Mouse (Mus musculus): ENCODE measurements around the gene Cltb. TPM values are rescaled to one million over a fixed set of nuclear protein-coding genes. Genes with fewer than 3 reads are reported as not detected.

The Cltb gene
- total RNA-seq, 2 experiments from 2014 or later, result 0.96 to 3.7 TPM

DNA sequence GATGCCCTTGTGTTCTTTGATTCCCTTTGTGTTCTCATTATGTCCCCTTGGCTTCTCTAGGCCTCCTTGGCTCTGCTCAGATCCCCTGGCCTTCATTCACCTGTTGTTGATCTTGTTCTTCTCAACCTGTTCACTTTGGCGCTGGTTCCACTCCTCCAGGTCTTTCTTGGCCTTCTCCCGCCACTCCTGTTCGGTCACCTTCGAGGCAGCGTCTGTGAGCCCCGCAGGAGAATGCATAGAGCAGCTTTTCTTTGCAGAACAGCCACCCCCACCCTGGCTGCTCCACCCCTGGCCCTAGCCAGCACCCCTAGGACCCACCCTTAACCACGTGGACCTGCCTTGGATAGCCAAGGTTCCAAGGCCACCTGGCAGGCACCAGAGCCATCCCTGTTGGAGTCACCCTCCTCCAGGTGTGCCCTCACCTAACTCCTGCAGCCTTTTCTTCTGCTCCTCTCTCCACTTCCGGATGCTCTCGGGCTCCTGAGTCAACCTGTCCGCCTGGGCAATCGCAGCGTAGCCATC lies 12.5 kb downstream of the Cltb start:
- no peak for ATAC-seq (replicated peaks; ENCODE audit: low FRiP score, poor library complexity, severe bottlenecking)

DNA sequence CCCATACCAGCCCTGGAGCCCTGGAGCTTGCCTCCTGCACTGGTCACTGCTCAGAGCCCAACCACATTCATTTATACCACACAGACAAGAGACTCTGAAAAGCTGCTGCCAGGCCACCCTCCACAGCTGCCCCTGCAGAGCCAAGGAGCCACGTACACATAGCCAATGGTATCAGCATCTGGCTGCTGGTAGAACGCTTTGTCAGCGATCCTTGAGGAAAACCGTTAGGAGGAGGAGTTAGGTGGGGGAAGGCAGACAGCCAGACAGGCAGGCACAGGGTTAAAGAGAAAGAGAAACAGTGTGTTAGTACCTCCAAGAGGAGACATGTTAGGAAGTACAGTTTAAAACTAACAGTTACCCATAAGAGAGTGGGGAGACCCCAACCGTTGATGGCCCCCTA lies 14.3 kb downstream of the Cltb start:
- ATAC-seq (replicated peaks; ENCODE audit: low FRiP score, poor library complexity, severe bottlenecking), result no peak

DNA sequence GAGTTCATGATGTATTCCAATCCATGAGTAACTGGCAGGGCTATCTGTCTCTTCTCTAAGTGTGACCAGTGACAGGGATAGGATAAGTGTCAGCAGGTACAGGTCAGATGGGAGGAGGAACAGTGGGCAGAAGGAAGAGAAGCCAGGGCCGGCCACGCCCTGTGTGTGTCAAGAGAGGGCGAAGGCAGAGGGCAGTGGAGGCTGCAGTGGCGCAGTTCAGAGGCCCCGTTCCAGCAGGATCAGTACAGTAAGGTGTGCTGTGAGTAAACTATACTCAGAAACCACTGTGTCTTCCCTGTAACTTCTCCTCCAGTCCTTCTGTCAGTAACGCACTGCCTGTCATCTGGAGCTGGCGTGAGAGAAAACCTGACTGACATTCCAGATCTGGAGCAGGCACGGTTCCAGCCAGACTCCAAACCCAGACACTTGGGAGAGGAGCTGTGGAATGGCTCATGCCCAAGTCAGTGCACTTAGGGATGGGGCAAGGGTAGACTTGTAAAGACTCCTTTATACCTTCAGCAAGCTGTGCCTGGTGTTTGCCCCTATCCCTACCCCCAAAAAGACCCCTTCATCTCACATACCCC lies 14.9 kb downstream of the Cltb start:
- no peak for ATAC-seq (replicated peaks; ENCODE audit: low FRiP score, poor library complexity, severe bottlenecking)

DNA sequence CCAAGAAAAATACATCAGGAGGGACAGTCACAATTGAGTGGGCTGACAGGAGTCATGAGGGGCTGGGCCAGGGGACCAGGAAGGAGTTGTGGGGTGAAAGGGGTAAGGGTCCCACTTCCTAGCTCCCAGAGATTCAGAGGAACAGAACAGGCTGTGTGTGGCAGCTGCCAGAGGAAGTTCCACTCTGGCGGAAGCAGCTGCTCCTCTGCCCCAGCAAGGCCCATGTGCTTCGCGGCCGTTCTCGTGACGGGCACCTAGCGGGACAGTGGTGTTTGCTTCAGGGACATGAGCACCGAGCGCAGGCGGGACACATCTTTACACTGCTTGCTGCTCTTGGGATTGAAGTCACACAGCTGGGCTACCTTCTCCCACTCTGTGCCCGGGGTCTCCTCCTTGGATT lies 17.5 kb downstream of the Cltb start:
- no peak for ATAC-seq (replicated peaks; ENCODE audit: low FRiP score, poor library complexity, severe bottlenecking)

DNA sequence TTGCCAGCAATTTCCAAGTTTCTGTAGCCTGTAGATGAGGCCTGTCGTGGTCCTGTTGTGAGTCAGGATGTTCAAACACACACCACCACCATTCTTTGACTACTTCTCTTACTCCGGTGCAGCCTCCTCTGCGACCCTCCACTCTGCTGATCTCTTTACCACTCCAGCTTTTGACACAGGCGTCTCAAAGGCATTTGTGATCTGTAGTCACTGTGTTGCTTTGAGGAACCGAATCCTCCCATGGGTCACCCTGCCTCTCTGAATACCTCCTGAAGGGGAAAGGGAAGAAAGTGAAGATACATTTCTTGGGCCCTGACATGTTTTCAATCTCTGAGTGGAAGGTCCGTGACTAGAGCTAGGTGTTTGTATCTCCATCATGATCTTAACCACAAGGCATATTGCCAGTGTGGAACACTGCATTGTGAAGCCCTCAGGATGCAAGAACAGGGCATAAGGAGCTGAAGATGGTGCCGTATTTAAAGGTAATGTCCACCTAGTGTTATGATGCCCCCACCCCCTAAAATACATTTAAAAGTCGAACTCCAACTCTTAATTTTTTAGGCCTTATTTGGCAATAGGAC lies 19.3 kb downstream of the Cltb start:
- no peak for ATAC-seq (replicated peaks; ENCODE audit: low FRiP score, poor library complexity, severe bottlenecking)

DNA sequence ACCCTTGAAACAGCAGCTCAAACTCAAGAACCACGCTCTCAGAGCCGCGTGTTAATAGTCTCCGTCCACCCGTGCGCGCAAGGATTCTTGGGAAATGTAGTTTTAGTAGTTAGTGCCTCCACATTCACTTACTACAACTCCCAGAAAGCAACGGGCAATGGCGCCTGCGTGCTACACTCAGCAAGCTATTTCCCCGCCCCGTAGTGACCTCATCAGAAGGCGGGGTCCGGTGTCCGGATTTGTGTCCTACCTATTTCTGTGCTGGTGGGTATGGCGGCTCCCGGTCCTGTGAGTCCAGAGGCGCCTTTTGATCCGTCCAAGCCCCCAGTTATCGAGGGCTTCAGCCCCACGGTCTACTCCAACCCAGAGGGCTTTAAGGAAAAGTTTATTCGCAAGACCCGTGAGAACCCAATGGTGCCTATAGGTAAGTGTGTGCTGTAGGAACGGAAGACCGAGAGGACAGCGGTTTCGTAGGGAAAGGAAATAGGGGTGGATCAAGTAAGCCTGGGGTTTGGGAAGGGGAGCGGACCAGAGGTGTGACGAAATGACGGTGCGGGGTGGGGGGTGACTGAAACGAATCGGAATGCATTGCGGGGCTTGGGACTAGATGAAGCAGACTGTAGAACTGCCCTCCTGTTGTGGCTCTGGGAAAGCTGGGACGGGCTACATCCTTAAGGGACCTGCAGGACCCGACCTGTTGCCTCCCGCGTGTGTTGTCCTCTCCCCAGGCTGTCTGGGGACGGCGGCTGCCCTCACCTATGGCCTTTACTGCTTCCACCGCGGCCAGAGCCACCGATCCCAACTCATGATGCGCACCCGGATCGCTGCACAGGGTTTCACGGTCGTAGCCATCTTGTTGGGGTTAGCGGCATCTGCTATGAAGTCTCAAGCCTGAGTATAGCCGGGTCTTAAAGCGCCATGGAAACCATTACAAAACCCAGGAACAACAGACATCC lies 20.9 kb downstream of the Cltb start, which contains the start of the genes Nop16 and Higd2a:
Gene Nop16 (minus strand): TSS at position 95 of the 956 bp plus-strand sequence.
Gene Higd2a (plus strand): TSS at position 212 of the 956 bp plus-strand sequence.
- peak; percentile 96 for ATAC-seq (replicated peaks; ENCODE audit: low FRiP score, poor library complexity, severe bottlenecking)

DNA sequence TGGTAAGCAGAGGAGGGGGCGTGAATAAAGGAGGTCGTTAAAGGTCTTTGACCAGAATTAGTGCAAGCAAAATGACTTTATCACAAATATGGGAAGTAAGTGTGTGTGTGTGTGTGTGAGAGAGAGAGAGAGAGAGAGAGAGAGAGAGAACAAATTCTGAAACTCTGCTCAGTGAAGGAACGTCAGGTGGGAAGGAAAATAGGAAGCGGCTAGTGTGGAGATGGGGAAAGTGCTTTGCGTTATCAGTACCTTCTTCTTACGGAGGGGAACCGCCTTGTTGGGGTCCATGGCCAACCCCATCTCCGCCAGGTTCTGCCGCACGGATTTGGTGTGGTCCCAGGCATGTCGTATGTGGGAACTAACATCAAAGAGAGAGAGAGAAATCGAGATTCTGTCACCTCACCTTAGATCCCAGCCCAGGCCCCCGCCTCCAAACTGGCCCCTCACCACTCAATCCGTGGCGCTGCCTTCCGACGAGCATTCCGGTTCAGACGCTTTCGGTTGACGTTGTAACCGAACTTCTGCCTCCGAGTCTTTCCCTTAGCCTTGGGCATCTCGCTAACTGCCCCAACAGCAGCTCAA lies 21.6 kb downstream of the Cltb start:
- ATAC-seq (replicated peaks; ENCODE audit: low FRiP score, poor library complexity, severe bottlenecking), result peak; percentile 29

DNA sequence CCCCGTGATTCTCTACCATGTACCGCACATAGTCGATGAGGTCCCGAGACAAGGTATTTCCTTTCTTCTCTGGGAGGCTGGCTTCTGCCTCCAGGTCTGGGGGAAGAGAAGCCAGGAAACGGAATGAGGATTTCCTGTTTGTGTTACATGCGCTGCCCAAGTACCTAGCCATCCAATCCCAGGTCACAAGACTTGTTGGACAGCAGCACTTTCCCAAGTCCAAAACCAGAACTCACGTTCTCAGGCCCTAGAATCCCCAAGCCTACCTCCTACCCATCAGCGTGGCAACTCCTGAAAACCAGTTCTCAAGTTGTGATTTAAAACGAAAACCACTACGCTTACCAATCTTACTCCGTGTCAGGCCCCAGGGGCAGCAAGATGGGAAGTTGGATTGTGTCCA lies 25.3 kb downstream of the Cltb start:
- ATAC-seq (replicated peaks; ENCODE audit: low FRiP score, poor library complexity, severe bottlenecking), result no peak

DNA sequence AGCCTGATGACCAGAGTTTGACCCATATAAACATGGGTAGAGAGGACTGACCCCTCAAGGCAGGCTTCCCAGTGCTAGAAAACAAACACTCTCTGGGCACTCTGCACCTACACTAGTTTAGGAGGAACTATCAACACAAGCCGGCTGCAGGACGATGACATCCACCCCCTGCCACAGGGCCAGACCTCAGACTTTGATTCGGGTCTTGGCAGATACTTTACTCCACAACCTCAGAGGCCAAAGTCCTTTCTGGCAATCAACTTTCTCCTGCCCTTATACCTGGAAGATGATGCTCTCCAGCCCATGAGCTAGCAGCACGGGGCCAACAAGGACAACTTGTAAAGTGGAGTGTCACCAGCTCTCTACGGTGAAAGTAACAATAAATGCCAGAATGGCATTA lies 28.3 kb downstream of the Cltb start:
- ATAC-seq (replicated peaks; ENCODE audit: low FRiP score, poor library complexity, severe bottlenecking), result no peak

DNA sequence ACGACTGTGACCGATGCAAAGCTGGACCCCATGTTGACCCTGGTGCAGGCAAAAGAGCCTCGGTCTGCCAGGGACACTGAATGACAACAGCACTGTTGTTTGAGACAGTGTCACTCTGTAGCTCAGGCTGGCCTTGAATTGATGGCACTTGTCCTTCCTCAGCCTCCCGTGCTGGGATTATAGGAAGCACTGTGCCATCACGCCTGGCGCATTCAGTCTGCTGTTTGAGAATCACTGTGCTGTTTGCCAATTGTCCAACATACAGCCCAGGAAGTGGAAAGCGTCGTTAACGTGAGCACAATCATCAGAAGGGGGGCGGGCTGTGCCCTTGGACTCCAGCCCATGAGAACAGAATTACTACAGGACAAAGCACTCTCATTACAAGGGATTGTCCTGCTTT lies 29.0 kb downstream of the Cltb start:
- no peak for ATAC-seq (replicated peaks; ENCODE audit: low FRiP score, poor library complexity, severe bottlenecking)

DNA sequence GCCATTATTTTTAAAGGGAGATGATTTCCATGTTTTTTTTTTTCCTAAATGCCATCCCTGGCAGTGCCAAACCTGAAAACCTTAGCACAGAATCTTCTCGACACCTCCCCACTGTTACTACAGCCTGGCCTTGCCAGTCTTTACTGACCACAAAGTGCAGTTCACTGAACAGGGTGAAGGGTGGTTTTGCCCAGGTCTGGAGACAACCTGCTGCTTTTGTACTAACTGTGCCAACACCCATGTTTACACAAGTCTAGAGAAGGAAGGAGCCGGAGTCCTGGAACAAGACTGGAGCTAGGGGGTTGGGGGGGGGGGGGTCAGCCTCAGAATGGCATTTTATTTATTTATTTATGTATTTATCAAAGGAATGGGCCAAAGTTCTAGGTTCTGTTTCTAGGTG lies 29.8 kb downstream of the Cltb start:
- ATAC-seq (replicated peaks; ENCODE audit: low FRiP score, poor library complexity, severe bottlenecking), result no peak

DNA sequence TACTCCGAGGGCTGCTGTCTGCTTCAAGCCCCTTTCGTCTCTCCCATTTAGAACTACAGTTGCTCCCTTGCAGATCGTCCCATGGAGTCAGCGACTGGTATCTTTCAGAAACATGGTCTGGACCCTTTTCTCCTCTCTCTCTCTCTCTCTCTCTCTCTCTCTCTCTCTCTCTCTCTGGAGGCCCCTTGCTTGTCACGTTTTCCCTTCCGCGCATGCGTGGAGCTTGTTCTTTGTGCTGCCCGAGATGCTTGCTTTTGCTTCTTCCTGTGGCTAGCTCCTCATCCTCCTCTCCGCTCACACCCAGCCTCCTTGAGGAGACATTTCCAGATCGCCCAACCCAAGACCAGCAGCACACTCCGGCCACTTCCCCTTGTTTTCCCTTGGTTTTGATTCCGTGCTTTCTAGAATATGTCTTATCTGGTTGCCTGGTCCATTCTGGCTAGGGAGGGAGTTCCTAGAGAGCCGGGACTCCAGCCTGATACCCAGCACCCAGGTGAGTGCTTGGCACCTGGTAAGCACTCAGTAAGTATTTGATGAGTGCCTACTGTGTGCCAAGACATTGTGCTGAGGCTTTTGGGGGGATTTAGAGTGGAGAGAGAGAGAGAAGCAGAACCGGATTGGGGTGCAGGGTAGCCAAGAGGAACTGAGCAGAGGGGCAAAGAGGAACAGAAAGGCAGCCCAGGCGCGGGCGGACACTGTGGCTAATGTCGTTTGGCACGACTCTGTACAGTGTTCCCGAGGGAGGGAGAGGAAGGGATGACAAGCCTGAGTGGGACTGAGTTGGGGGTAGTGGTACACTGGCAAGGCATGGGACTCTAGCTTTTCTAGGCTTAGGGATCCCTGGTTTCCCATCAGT lies 33.3 kb downstream of the Cltb start:
- ATAC-seq (replicated peaks; ENCODE audit: low FRiP score, poor library complexity, severe bottlenecking), result no peak

DNA sequence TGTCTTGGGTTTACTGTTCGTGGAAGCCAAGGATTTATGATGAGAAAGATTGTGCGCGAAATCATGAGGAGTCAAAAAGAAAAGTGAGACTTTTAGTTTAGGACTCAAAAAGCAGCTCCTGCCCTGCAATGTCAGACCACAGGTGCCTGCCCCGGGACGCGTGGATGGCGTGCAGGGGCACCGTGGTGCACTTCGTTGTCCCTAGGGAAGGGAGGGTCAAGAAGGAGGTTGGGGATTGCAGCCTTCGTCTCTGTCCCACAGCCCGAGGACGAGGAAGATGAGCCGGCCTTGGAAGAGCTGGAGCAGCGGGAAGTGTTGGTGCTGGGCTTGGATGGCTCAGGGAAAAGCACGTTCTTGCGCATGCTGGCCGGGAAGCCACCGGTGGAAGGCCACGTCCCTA lies 35.7 kb downstream of the Cltb start:
- no peak for ATAC-seq (replicated peaks; ENCODE audit: low FRiP score, poor library complexity, severe bottlenecking)

DNA sequence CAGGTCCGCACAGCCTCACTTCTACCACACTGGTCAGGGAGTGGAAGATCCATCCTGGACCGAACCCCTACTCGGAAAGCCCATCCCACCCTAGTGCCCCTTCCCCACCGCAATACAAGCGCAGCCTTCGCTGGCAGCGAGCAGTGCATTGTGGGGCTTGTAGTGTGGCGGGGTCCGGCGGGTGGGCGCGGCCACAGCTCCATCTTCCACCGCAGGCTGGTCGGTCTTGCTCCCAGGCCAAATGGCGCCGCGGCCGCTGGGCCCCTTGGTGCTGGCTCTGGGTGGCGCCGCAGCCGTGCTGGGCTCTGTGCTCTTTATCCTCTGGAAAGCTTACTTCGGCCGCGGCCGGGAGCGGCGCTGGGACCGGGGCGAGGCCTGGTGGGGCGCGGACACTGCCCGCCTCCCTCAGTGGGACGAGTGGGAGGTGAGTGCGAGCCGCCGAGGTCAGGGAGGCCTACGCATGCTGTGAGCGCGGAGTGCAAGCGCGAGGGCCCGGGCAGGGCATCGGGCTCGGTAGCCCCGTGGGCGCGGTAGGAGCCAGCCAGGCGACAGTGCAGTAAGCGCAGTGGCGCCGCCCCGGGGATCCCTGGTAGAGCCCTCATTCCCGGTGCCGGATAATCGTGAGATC lies 36.2 kb downstream of the Cltb start, which contains the start of gene Arl10:
Gene Arl10 (plus strand): TSS at position 162 of the 628 bp plus-strand sequence.
- ATAC-seq (replicated peaks; ENCODE audit: low FRiP score, poor library complexity, severe bottlenecking), result no peak

DNA sequence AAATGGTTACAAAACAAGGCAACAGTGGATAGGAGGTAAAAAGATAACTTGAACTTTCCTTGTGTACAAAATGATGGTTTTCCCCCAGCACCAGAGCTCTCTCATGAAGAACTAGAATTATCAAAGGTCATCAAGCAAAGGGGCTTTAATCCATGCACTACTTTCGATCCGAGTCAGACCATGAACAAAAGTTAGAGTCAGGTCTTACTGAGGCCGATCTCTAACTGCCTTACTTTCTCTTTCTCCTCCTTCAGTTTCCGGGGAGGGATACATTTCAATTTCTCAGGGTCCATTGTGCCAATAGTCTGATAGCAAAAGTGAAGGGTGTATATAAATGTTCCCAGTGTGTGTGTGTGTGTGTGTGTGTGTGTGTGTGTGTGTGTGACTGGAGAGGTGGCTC lies 38.5 kb downstream of the Cltb start:
- no peak for ATAC-seq (replicated peaks; ENCODE audit: low FRiP score, poor library complexity, severe bottlenecking)

DNA sequence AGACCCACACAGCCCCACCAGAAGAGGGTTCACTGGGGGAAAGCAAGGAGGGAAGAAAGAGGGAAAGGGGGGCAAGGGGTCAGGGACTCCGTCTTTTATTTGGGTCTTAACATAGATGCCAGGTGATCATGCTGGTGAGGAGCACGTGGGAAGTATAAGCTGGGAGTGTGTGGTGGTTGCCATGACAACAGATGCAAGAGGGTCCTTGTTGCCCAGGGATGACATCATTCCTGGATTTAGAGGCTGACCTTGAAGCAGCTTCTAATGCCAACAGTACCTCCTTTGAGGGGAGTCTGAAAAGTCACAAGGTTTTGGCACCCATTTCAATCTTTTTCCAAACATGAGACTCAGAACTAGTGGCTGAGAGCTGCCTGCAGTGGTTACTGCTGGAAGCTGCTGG lies 39.5 kb downstream of the Cltb start:
- no peak for ATAC-seq (replicated peaks; ENCODE audit: low FRiP score, poor library complexity, severe bottlenecking)

DNA sequence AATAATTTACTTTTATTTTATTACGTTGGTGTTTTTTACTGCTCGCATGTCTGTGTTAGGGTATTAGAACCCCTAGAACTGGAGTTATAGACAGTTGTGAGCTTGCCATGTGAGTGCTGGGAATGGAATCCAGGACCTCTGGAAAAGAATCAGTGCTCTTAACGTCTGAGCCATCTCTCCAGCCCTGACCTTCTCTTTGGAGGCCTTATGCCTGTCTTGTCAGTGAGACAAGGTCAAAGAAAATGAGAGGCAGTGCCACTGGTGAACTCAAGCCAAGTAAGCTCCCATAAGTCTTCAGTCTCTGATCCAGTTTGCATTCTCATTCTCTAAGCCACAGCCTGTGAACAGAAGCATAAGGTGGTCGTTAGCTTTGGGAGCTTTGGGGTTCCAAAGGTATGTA lies 40.4 kb downstream of the Cltb start:
- no peak for ATAC-seq (replicated peaks; ENCODE audit: low FRiP score, poor library complexity, severe bottlenecking)

DNA sequence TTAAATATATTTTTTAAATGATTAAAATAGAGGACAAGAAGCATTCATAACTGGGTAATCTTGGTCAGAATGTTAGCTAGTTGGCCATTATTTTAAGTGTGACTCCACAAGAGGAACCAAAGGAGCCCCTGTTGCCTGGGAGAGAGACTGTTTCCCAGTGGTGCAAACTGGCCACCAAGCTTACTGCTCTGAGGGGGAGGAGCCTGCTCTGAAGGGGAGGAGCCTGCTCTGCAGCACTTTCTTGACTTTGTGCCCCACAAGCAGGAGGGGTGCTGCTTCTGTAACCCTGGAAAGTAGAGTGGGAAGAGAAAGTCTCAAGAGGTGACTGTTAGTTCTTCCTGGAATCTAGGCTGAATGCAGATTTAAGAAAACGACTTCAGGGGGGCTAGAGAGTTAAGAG lies 41.9 kb downstream of the Cltb start:
- ATAC-seq (replicated peaks; ENCODE audit: low FRiP score, poor library complexity, severe bottlenecking), result no peak

DNA sequence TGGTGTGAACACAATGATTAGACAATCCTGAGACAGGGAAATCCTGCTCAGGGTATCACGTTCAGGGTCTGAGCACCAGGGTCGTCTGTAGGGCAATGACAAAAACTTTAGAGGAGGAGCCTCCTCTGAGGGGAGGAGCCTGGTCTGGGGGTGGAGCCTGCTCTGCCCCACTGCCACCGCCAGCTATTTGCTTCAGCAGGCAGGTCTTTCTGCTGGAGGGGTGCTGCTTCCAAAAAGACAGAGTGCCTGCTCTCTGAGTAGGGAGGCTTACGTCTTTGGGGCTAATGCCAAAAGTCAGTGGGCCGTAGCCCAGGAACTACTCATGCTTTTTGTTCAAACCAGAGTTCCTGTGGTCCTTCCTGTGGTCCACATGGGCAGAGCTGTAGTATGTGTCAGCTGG lies 42.8 kb downstream of the Cltb start:
- ATAC-seq (replicated peaks; ENCODE audit: low FRiP score, poor library complexity, severe bottlenecking), result no peak

All from erythroblast, adult 5-6 weeks (primary cell).